ENCODE assay signal across 10 mouse cellular contexts in the genomic region with DNA sequence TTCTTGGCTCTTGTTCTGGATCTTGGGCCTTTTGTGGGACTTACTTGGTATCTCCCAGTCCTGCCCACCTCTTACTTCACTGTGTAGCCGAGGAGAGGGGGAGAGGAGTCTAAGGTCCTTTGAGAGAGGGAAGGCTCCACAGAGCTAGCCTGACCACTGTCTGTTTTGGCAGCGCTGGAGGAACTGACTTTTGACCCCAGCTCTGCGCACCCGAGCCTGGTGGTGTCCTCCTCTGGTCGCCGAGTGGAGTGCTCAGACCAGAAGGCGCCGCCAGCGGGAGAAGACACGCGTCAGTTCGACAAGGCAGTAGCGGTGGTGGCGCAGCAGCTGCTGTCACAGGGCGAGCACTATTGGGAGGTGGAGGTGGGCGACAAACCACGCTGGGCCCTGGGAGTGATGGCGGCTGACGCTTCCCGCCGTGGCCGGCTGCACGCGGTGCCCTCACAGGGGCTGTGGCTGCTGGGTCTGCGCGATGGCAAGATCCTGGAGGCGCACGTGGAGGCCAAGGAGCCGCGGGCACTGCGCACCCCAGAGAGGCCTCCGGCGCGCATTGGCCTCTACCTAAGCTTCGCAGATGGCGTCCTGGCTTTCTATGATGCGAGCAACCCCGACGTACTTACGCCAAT. TPM values are rescaled to one million over a fixed set of nuclear protein-coding genes. Genes with fewer than 3 reads are reported as not detected.
A peak's percentile ranks its signal among the peaks of the same experiment; 100 is the strongest.
DNase-seq lines count a peak whose midpoint lies in the region; ATAC-seq and TF ChIP-seq lines count a peak whose summit lies in the region.
"Had no signal": no experiment of that assay in that cellular context is flagged by ENCODE, and none has a peak within 500 bp of the region (broad histone marks: within the 10 kb centered on the region; RNA-seq: fewer than 3 reads in every experiment).

No protein-coding gene starts in this region.

- no peak overlapping the region for H3K9ac ChIP-seq in heart, embryonic 11.5 days (ENCODE audit: low read depth, low read length)
- H3K9ac ChIP-seq in heart, adult 2 months (ENCODE audit: low read depth, low read length), result no peak overlapping the region
- no peak overlapping the region for H3K9ac ChIP-seq in intestine, embryonic 15.5 days
- no peak overlapping the region for H3K9ac ChIP-seq in liver, embryonic 12.5 days

- DNase-seq in heart, adult 2 months, result no peak
- DNase-seq in ES-CJ7 (ENCODE audit: low read depth, low spot score), result peak; percentile 50
- no peak for DNase-seq in left cerebral cortex, adult 11 months (ENCODE audit: low spot score)
- DNase-seq in cerebellum, adult 9-11 months, result no peak
- DNase-seq: adrenal gland, adult 8-10 months; B cell, adult 2 months had no signal

- peak overlapping the region; percentile 56 for H3K4me2 ChIP-seq in heart, embryonic 11.5 days
- H3K4me2 ChIP-seq in intestine, embryonic 15.5 days (replicated peaks), result peak overlapping the region; percentile 27; the same call in 1 of the 2 replicates
- peak overlapping the region; percentile 36 for H3K4me2 ChIP-seq in liver, embryonic 12.5 days

- ATAC-seq in heart, embryonic 11.5 days (replicated peaks; ENCODE audit: insufficient number of reproducible peaks, low FRiP score, low TSS enrichment), result no peak
- 0 out of 2 replicates have a peak, but pooled peaks have one; percentile 13 for ATAC-seq in intestine, embryonic 15.5 days
- ATAC-seq in liver, embryonic 12.5 days, result peak; percentile 18; the same call in 1 of the 2 replicates
- no peak for ATAC-seq in cerebellum, adult (ENCODE audit: insufficient number of reproducible peaks, low FRiP score, low TSS enrichment)

- WGBS in heart, embryonic 11.5 days (ENCODE audit: insufficient replicate concordance), result 35% methylated on average over 40 of the region's 40 CpGs
- WGBS in heart, adult 2 months, result 49% methylated on average over 40 of the region's 40 CpGs
- WGBS in intestine, embryonic 15.5 days, result 51% methylated on average over 40 of the region's 40 CpGs
- WGBS in liver, embryonic 12.5 days (ENCODE audit: insufficient replicate concordance), result 43% methylated on average over 40 of the region's 40 CpGs

- no peak for TF ChIP-seq CTCF in heart, adult 2 months (IDR thresholded peaks at IDR 0.05)

- TF ChIP-seq POLR2A in heart, adult 2 months (IDR thresholded peaks at IDR 0.05; ENCODE audit: insufficient read depth, low read depth, low read length), result no peak

- intact Hi-C loops in heart, adult 2 months (cut with DNase I), result no loop called here

- no peak for TF ChIP-seq EP300 in heart, adult 2 months (IDR thresholded peaks at IDR 0.05; ENCODE audit: insufficient read depth, low read depth, low read length)

- H3K27me3 ChIP-seq in heart, embryonic 11.5 days (ENCODE audit: control insufficient read depth, insufficient read depth, low read length), result peaks cover 16% of the 10 kb centered on the region
- no peaks in the 10 kb centered on the region; the same call in 1 of the 2 replicates for H3K27me3 ChIP-seq in heart, adult 2 months (ENCODE audit: control insufficient read depth, insufficient read depth, low read length)
- H3K27me3 ChIP-seq in intestine, embryonic 15.5 days (replicated peaks), result no peaks in the 10 kb centered on the region
- peaks cover 45% of the 10 kb centered on the region for H3K27me3 ChIP-seq in liver, embryonic 12.5 days (replicated peaks)

- H3K36me3 ChIP-seq in heart, embryonic 11.5 days (ENCODE audit: control insufficient read depth, insufficient read depth, low read length), result no peaks in the 10 kb centered on the region
- no peaks in the 10 kb centered on the region for H3K36me3 ChIP-seq in heart, adult 2 months (ENCODE audit: control insufficient read depth, insufficient read depth, low read length)
- no peaks in the 10 kb centered on the region for H3K36me3 ChIP-seq in intestine, embryonic 15.5 days
- H3K36me3 ChIP-seq in liver, embryonic 12.5 days, result no peaks in the 10 kb centered on the region

- no peak overlapping the region for H3K27ac ChIP-seq in heart, embryonic 11.5 days (ENCODE audit: low read depth, low read length)
- H3K27ac ChIP-seq in heart, adult 2 months, result no peak overlapping the region
- H3K27ac ChIP-seq in intestine, embryonic 15.5 days, result no peak overlapping the region
- no peak overlapping the region for H3K27ac ChIP-seq in liver, embryonic 12.5 days

- H3K4me1 ChIP-seq in heart, embryonic 11.5 days (ENCODE audit: control insufficient read depth, insufficient read depth, low read length), result peaks cover 14% of the 10 kb centered on the region; the same call in 1 of the 2 replicates
- no peaks in the 10 kb centered on the region for H3K4me1 ChIP-seq in heart, adult 2 months (ENCODE audit: control insufficient read depth, insufficient read depth, low read length)
- H3K4me1 ChIP-seq in intestine, embryonic 15.5 days (replicated peaks), result peaks cover 10% of the 10 kb centered on the region
- H3K4me1 ChIP-seq in liver, embryonic 12.5 days, result no peaks in the 10 kb centered on the region

- no peaks in the 10 kb centered on the region for H3K9me3 ChIP-seq in heart, embryonic 11.5 days (replicated peaks; ENCODE audit: control insufficient read depth, low read length)
- no peaks in the 10 kb centered on the region for H3K9me3 ChIP-seq in intestine, embryonic 15.5 days
- H3K9me3 ChIP-seq in liver, embryonic 12.5 days (replicated peaks), result no peaks in the 10 kb centered on the region

- H3K79me2 ChIP-seq in heart, adult 2 months (replicated peaks; ENCODE audit: control insufficient read depth, insufficient read depth, low read length), result no peaks in the 10 kb centered on the region

- peak overlapping the region; percentile 12; the same call in 1 of the 2 replicates for H3K4me3 ChIP-seq in heart, embryonic 11.5 days (ENCODE audit: low read depth, low read length)
- no peak overlapping the region for H3K4me3 ChIP-seq in heart, adult 2 months
- H3K4me3 ChIP-seq in intestine, embryonic 15.5 days (replicated peaks), result no peak overlapping the region
- no peak overlapping the region for H3K4me3 ChIP-seq in liver, embryonic 12.5 days

RNA-seq across cellular contexts. Expression of gene Trim72, which starts 6.1 kb away (rescaled TPM):
- 0.30 and 0.69 TPM in 2 replicates for polyA plus RNA-seq in heart, embryonic 11.5 days (2014; fragmentation: Nextera tagmentation; extraction: Ambion mirVana)
- 100 to 1,000 TPM; 252 to 303 TPM for total RNA-seq in heart, adult 2 months (2021)
- 218 and 278 TPM in 2 replicates for polyA plus RNA-seq in heart, adult 2 months (2012; rRNA removed)
- polyA plus RNA-seq in intestine, embryonic 15.5 days (2015; fragmentation: Nextera tagmentation; extraction: Ambion mirVana), result 0.19 and 0.53 TPM in 2 replicates
- polyA plus RNA-seq in liver, embryonic 12.5 days (2016; fragmentation: Nextera tagmentation; extraction: Ambion mirVana), result not detected in 2 replicates

RNA-seq across cellular contexts. Expression of gene Pycard, which starts 16.2 kb away (rescaled TPM):
- 35.6 and 37.8 TPM in 2 replicates for polyA plus RNA-seq in heart, embryonic 11.5 days (2014; fragmentation: Nextera tagmentation; extraction: Ambion mirVana)
- total RNA-seq in heart, adult 2 months (2021), result 1 to 10 TPM; 6.9 to 8.8 TPM
- polyA plus RNA-seq in heart, adult 2 months (2012; rRNA removed), result 28.3 and 32.8 TPM in 2 replicates
- polyA plus RNA-seq in intestine, embryonic 15.5 days (2015; fragmentation: Nextera tagmentation; extraction: Ambion mirVana), result 418 and 480 TPM in 2 replicates
- 32.9 and 33.8 TPM in 2 replicates for polyA plus RNA-seq in liver, embryonic 12.5 days (2016; fragmentation: Nextera tagmentation; extraction: Ambion mirVana)

RNA-seq across cellular contexts. Expression of gene Fus, which starts 42.6 kb away (rescaled TPM):
- polyA plus RNA-seq in heart, embryonic 11.5 days (2014; fragmentation: Nextera tagmentation; extraction: Ambion mirVana), result 33.2 and 40.3 TPM in 2 replicates
- 100 to 1,000 TPM; 151 to 181 TPM for total RNA-seq in heart, adult 2 months (2021)
- polyA plus RNA-seq in heart, adult 2 months (2012; rRNA removed), result 222 and 261 TPM in 2 replicates
- 306 and 315 TPM in 2 replicates for polyA plus RNA-seq in intestine, embryonic 15.5 days (2015; fragmentation: Nextera tagmentation; extraction: Ambion mirVana)
- polyA plus RNA-seq in liver, embryonic 12.5 days (2016; fragmentation: Nextera tagmentation; extraction: Ambion mirVana), result 217 and 225 TPM in 2 replicates

RNA-seq across cellular contexts. Expression of gene Itgam, which starts 52.6 kb away (rescaled TPM):
- polyA plus RNA-seq in heart, embryonic 11.5 days (2014; fragmentation: Nextera tagmentation; extraction: Ambion mirVana), result 0.29 and 0.34 TPM in 2 replicates
- total RNA-seq in heart, adult 2 months (2021), result 1 to 10 TPM; 6.7 to 7.0 TPM
- 4.2 and 7.6 TPM in 2 replicates for polyA plus RNA-seq in heart, adult 2 months (2012; rRNA removed)
- polyA plus RNA-seq in intestine, embryonic 15.5 days (2015; fragmentation: Nextera tagmentation; extraction: Ambion mirVana), result 2.1 TPM in 2 replicates
- polyA plus RNA-seq in liver, embryonic 12.5 days (2016; fragmentation: Nextera tagmentation; extraction: Ambion mirVana), result 2.1 and 2.2 TPM in 2 replicates

RNA-seq across cellular contexts. Expression of gene Gm49368, which starts 52.7 kb away (rescaled TPM):
- not detected in 2 replicates for polyA plus RNA-seq in heart, embryonic 11.5 days (2014; fragmentation: Nextera tagmentation; extraction: Ambion mirVana)
- total RNA-seq in heart, adult 2 months (2021), result under 1 TPM in 1 of 2 experiments, not detected in 1; 0.23 TPM
- not detected in 2 replicates for polyA plus RNA-seq in heart, adult 2 months (2012; rRNA removed)
- not detected in 2 replicates for polyA plus RNA-seq in intestine, embryonic 15.5 days (2015; fragmentation: Nextera tagmentation; extraction: Ambion mirVana)
- polyA plus RNA-seq in liver, embryonic 12.5 days (2016; fragmentation: Nextera tagmentation; extraction: Ambion mirVana), result not detected in 2 replicates

Comparison
In these comparisons a context has a peak if more than half of its experiments do, and no peak if none do; other contexts are left out.
1. RNA of gene Trim72, which starts 6.1 kb away (polyA plus RNA-seq): 218 to 278 TPM in heart, adult 2 months; 0.30 to 0.69 TPM in heart, embryonic 11.5 days, 0.19 to 0.53 TPM in intestine, embryonic 15.5 days and not detected in liver, embryonic 12.5 days; every median in the first group is over 100 times any median in the second.
2. ATAC-seq: peak in intestine, embryonic 15.5 days (single experiment) and liver, embryonic 12.5 days (single experiment); none in heart, embryonic 11.5 days (single experiment) and cerebellum, adult (single experiment).
3. RNA of gene Pycard, which starts 16.2 kb away (polyA plus RNA-seq): 418 to 480 TPM in intestine, embryonic 15.5 days; 35.6 to 37.8 TPM in heart, embryonic 11.5 days, 32.9 to 33.8 TPM in liver, embryonic 12.5 days and 28.3 to 32.8 TPM in heart, adult 2 months; every median in the first group is over 10 times any median in the second.
4. Peak in every context shown above with its lines, with median percentiles within 50 percentile points of each other: H3K4me2 ChIP-seq.